Mouse (Mus musculus) intestine, embryonic 14.5 days (tissue): ENCODE results near the gene Banf1. TPM values are rescaled to one million over a fixed set of nuclear protein-coding genes. Genes with fewer than 3 reads are reported as not detected.

Source experiments
- ATAC-seq: fragments of 200-750 bp; cut with Nextera tagmentation; replicated peaks from 2 replicates; pipeline ENCODE4 v1.8.0; 2017; ENCODE audit warnings: low read depth, moderate number of reproducible peaks, moderate TSS enrichment, moderate library complexity; ENCODE audit not compliant: low FRiP score, low TSS enrichment
- DNase-seq: peaks from one replicate; pipeline ENCODE4 v3.0.0-alpha.2; 2018; ENCODE audit warnings: low spot score
- H3K27ac ChIP-seq: fragments of 300-500 bp; sonication (generic); 2 replicates; pipeline ENCODE4 v1.5.1; 2014; ENCODE audit warnings: low read depth, mild to moderate bottlenecking, control low read depth
- H3K27me3 ChIP-seq: fragments of 300-500 bp; sonication (generic); replicated peaks from 2 replicates; pipeline ENCODE4 v1.6.1; 2014; ENCODE audit warnings: low read length, control low read depth; ENCODE audit not compliant: control insufficient read depth, insufficient read depth
- H3K36me3 ChIP-seq: fragments of 300-500 bp; sonication (generic); 2 replicates; pipeline ENCODE4 v1.6.1; 2014; ENCODE audit warnings: low read length, control low read depth; ENCODE audit not compliant: control insufficient read depth, insufficient read depth
- H3K4me1 ChIP-seq: fragments of 300-500 bp; sonication (generic); replicated peaks from 2 replicates; pipeline ENCODE4 v1.6.1; 2014; ENCODE audit warnings: low read length, control low read depth, mixed read lengths; ENCODE audit not compliant: control insufficient read depth, insufficient read depth
- H3K4me2 ChIP-seq: fragments of 300-500 bp; sonication (generic); 2 replicates; pipeline ENCODE4 v1.6.1; 2014; ENCODE audit warnings: low read length
- H3K4me3 ChIP-seq: fragments of 300-500 bp; sonication (generic); 2 replicates; pipeline ENCODE4 v1.5.1; 2014; ENCODE audit warnings: low read depth, low read length, control low read depth, mixed read lengths
- H3K9ac ChIP-seq: fragments of 300-500 bp; sonication (generic); 2 replicates; pipeline ENCODE4 v1.6.1; 2014; ENCODE audit warnings: mild to moderate bottlenecking, low read length
- H3K9me3 ChIP-seq: fragments of 300-500 bp; sonication (generic); 2 replicates; pipeline ENCODE4 v1.6.1; 2016; ENCODE audit warnings: low read length, control low read depth; ENCODE audit not compliant: control insufficient read depth
- WGBS: fragments of 180-500 bp; shearing (Covaris S2); extraction: QIAGEN DNeasy Blood & Tissue Kit; methylation state at CpG from one replicate; pipeline ENCODE4 v1.1.7; 2014; 5-methylcytosine and 5-hydroxymethylcytosine counted together
- polyA plus RNA-seq: library from polyadenylated mRNA; unstranded; fragments of >200 nt; fragmentation: Nextera tagmentation; extraction: Ambion mirVana; gene quantifications from 2 replicates; pipeline ENCODE4 v1.2.1, GENCODE M21; 2014

The Banf1 gene
- polyA plus RNA-seq, 1 experiment from 2014 or later: 499 TPM

DNA sequence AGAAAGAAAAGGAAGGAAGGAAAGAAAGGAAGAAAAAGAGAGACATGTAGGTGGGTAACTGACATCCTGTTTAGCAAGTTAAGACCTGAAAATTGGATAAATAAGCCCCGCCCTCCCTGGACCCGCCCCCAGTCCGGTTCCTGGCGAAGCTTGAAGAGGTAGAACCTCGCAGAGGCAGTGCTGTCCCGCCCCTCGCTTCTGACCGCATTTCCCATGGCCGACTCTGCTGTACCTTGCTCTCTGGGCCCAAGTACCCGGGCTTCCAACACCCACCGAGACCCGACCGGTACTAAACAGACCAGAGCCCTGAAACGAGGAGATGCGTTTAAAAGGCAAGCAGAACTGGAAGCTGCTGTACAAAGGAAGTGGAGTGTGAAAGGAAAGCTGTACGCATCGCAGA, 43.2 kb downstream of the Banf1 start:
- Histone ChIP-seq H3K9me3 (no peaks in the 10 kb centered on the region), H3K36me3 (no peaks in the 10 kb centered on the region), H3K4me1 (no peaks in the 10 kb centered on the region), H3K4me2 (no peak overlapping the region), H3K27ac (no peak overlapping the region), H3K27me3 (no peaks in the 10 kb centered on the region), H3K4me3 (no peak overlapping the region), H3K9ac (no peak overlapping the region)
- no peak for ATAC-seq
- no peak for DNase-seq
- 52% methylated on average over 17 of the region's 17 CpGs for WGBS

Other genes starting within 250 kb of the Banf1 start
- gene Klc2, start 248.6 kb downstream of the Banf1 start, polyA plus RNA-seq: 16.8 and 19.0 TPM in 2 replicates
- 22.9 and 23.4 TPM in 2 replicates for gene Pacs1, start 94.0 kb downstream of the Banf1 start, polyA plus RNA-seq
- gene Sf3b2, start 71.7 kb downstream of the Banf1 start, polyA plus RNA-seq: 321 and 334 TPM in 2 replicates
- gene Gal3st3, start 68.8 kb downstream of the Banf1 start, polyA plus RNA-seq: 2.9 and 3.3 TPM in 2 replicates
- gene Catsper1, start 31.4 kb downstream of the Banf1 start, polyA plus RNA-seq: not detected in 2 replicates
- gene Cst6, start 17.6 kb downstream of the Banf1 start, polyA plus RNA-seq: 1.8 and 2.5 TPM in 2 replicates
- 55.4 and 59.7 TPM in 2 replicates for gene Eif1ad, start 427 bp downstream of the Banf1 start, polyA plus RNA-seq
- 57.1 and 69.1 TPM in 2 replicates for gene Sart1, start 21.5 kb upstream of the Banf1 start, polyA plus RNA-seq
- gene Tsga10ip, start 35.4 kb upstream of the Banf1 start, polyA plus RNA-seq: 2.8 TPM in 1 of 2 replicates, not detected in the other
- gene Drap1, start 57.8 kb upstream of the Banf1 start, polyA plus RNA-seq: 170 and 173 TPM in 2 replicates
- gene AI837181, start 58.0 kb upstream of the Banf1 start, polyA plus RNA-seq: 34.2 and 41.2 TPM in 2 replicates
- not detected in 2 replicates for gene Fosl1, start 80.4 kb upstream of the Banf1 start, polyA plus RNA-seq
- 7.1 TPM in 2 replicates for gene Ccdc85b, start 90.7 kb upstream of the Banf1 start, polyA plus RNA-seq
- gene Fibp, start 93.4 kb upstream of the Banf1 start, polyA plus RNA-seq: 111 and 112 TPM in 2 replicates
- gene Ctsw, start 101.3 kb upstream of the Banf1 start, polyA plus RNA-seq: 1.6 and 2.0 TPM in 2 replicates
- 136 and 151 TPM in 2 replicates for gene Efemp2, start 106.8 kb upstream of the Banf1 start, polyA plus RNA-seq
- 37.0 and 38.3 TPM in 2 replicates for gene Mus81, start 121.2 kb upstream of the Banf1 start, polyA plus RNA-seq
- 2,844 and 3,105 TPM in 2 replicates for gene Cfl1, start 123.3 kb upstream of the Banf1 start, polyA plus RNA-seq
- gene 1700020D05Rik, start 136.6 kb upstream of the Banf1 start, polyA plus RNA-seq: not detected in 2 replicates
- 9.4 and 10.8 TPM in 2 replicates for gene Snx32, start 143.4 kb upstream of the Banf1 start, polyA plus RNA-seq
- 17.5 and 18.6 TPM in 2 replicates for gene Ovol1, start 193.5 kb upstream of the Banf1 start, polyA plus RNA-seq
- gene Ap5b1, start 200.9 kb upstream of the Banf1 start, polyA plus RNA-seq: 6.1 and 6.5 TPM in 2 replicates
- 124 and 131 TPM in 2 replicates for gene Rnaseh2c, start 234.7 kb upstream of the Banf1 start, polyA plus RNA-seq
- 31.8 and 33.3 TPM in 2 replicates for gene Kat5, start 243.1 kb upstream of the Banf1 start, polyA plus RNA-seq